Mouse (Mus musculus) spleen, postnatal 4 days (tissue): ENCODE results near the gene Cox6b1.
A peak's percentile ranks its signal among the peaks of the same experiment; 100 is the strongest.

Source experiments
- DNase-seq, 2 experiments: peaks; one replicate each; pipeline ENCODE4 v3.0.0; 2022; ENCODE audit warnings: low spot score in 2 of 2

Gene Cox6b1

DNA sequence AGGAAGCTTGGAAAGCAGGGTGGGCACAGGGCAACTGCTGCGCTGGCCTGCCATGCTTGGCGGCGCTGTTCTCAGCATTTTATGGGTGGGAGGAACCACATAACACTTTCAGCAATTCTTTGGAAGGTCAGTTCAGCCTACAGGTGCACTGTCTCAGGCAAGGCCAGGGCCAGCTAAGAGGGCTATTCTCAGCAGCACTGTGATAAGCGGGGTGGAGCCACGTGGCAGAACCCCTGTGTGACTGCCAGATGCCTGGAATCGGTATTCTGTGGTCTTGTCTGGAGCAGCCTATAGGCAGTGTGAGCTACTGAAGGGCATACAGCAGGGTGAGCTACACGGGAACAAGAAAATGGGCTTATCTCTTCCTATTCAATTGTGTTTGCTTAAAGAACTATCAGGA is 15.9 kb downstream of the Cox6b1 start:
- DNase-seq: peak in 1 of 2 experiments; percentile 60

GRCm38 (mm10) chr7:30608476-30608875 is 17.5 kb downstream of the Cox6b1 start:
- DNase-seq: peak in 1 of 2 experiments; percentile 53

GRCm38 (mm10) chr7:30607706-30608309 is 18.1 kb downstream of the Cox6b1 start:
- peak; percentile 64 to 86 for DNase-seq

DNA sequence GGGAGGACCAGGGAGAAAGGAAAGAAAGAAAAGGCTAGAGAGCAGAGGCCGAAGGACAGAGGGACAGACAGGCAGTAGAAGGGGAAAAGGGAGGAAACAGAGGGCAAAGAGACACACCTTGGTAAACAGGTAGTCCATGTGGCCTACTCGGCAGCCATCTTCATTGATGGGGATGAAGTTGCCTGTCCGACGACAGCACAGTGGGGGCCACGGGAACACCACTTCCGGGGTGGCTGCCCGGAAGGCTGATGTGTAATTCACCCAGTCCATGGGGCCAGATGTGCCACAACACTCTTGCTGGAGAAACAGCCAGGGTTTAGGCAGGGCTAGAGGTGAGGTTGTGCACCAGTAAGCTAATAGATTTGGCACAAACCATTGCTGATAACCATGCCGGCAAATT is 21.0 kb downstream of the Cox6b1 start:
- no peak for DNase-seq

GRCm38 (mm10) chr7:30604424-30604823 is 21.5 kb downstream of the Cox6b1 start:
- DNase-seq: no peak

DNA sequence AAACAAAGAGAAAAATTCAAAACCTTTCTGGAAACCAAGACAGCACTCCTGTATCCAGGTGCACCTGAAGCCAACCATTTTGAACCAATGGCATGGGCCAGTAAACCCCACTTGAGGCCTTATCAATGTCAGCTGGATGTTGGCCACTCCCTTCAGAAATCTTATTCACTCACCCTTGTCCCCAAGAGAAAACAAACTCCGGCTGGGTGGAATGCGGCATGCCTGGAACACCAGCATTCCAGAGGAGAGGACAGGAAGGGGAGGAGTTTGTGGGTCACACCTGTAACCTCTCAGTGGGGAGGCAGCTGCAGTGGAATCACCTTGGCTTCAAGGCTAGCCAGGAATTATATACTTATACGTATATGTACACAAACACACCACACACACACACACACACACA is 23.4 kb downstream of the Cox6b1 start:
- no peak for DNase-seq

GRCm38 (mm10) chr7:30600651-30601050 is 25.3 kb downstream of the Cox6b1 start:
- no peak for DNase-seq

DNA sequence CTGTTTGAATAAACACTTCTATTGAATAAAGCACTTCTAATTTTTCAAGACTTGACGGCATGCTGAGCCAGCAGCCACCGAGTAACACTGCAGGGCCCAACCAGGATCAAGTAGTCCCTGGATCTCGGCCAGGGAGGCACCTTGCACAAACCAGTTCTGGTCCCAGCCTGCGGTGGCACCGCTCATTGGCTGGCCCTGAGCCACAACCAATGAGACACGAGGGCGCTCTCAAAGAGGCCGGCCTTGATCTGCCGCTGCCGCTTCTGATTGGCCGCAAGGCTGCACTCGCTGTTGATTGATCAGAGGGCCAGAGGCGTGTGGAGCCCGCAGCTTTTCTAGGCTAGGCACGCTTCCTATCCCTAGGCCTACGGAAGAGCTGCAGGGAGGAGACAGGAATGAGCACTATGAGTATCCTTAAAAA is 26.0 kb downstream of the Cox6b1 start:
- DNase-seq: peak; percentile 82 to 87

DNA sequence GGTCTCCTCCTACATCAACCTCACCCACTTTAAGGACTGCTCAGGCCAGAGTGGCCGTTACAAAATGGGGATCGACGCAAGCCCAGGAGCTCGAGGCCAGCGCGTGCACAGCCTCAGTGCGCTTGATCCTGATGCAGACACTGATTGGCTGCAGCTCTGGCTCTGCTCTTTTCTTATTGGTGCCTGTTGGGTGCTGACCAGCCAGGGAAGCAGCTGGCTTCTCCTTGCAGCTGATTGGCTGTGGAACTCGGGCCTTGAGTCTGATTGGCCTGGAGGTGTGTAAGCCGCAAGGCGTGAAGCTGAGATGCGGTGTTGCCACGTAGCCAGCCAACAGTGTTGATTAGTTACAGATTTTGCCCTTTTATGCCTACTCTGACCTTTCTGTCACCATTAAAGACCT is 27.2 kb downstream of the Cox6b1 start, which contains the start of gene Zbtb32:
Zbtb32 (minus strand) TSS at position 124 of the 400 bp plus-strand sequence.
- no peak for DNase-seq

GRCm38 (mm10) chr7:30596811-30597210 is 29.1 kb downstream of the Cox6b1 start:
- DNase-seq: no peak

- DNase-seq: no peak
These were observed 29.9 kb downstream of the Cox6b1 start for GRCm38 (mm10) chr7:30596093-30596492.

- DNase-seq: no peak
These were observed 31.4 kb downstream of the Cox6b1 start for GRCm38 (mm10) chr7:30594510-30595024.

GRCm38 (mm10) chr7:30593579-30594509 is 32.1 kb downstream of the Cox6b1 start:
- DNase-seq: no peak

GRCm38 (mm10) chr7:30592772-30593423 is 33.1 kb downstream of the Cox6b1 start:
- DNase-seq: no peak

DNA sequence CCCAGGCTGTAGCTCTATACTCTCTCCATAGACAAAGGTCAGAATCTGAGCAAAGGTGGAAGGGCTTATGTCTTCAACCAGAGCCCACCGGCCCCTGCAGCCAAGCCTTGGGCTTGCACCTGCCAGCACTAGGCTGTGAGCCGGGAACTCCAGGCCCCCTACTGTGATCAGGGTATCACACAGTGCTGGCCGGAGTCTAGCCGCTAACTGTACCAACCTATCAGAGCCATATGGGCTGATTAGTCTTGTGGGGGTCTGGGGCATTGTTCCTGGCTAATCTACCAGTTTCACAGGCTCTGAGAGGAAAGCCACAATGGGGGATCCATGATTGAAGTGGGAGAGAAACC is 34.4 kb downstream of the Cox6b1 start:
- DNase-seq: no peak

DNA sequence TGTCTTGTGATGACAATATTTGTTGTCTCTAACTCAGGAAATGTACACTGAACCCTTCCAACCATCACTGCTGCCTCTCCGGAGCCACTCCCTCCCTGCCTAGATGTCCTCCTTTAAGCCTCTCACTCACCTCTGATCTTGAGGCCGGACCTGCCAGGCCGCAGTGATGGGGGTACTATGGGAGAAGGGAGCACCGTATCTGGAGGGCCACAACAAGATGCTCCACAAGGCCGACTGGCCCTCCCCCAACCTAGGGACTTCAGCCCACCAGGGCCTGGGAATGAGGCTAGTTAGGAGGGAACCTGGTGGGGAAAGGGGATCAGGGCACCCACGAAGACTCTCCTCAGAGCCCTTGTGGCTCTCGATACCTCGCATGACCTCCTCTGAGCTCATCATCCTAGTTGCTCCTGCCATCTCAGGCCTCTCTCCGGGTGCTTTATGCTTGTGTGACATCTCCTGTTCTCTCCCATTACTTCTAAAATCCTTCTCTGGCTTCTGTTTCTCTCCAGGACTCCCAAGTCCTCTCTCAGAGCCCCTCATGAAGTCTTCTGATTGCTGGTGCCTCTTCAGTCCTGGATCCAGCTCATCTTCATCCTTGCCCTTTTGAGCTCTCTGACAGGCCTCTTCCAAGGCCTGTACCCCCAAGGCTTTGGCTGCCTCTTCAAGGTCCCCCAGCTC is 34.9 kb downstream of the Cox6b1 start:
- no peak for DNase-seq

DNA sequence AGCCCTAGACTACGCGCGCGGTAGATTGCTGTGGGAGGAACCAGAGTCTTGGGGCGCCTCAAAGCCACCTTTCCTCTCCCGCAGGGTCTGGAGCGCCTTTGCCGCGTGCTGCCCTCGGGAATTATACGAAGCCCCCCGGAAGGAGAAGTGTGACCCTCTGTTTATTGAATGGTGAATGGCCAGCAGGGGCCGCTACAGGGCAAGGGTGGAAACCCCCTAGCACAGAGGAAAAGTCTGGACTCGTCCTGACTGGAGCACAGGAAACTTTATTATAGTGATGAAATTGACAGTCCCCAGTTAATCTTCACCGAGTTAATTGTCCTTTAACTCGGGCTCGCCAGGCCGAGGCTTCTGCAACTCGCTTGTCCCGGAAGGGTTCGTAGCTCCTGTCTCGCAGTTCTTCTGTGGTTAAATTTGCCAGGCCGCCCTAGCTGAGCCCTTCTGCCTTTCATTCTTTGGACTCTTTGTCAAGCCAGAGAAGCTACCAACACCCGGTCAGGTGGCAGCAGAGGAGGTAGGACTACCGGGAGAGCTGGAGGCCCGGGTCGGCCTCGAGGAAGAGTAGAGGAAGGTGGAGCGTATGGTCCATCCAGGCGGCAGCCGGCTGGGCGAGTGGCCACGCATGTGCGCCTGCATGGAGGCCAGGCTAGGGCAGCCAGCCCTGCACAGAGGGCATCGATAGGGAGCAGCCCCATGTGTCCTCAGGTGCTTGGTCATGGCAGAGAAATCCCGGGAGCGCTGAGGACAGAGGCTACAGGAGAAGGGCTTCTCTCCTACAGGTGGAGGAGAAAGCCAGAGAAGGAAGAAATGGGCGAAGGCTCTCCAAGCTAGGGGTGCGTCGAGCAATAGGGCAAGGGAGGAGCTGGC is 36.3 kb downstream of the Cox6b1 start:
- peak; percentile 82 to 94 for DNase-seq

DNA sequence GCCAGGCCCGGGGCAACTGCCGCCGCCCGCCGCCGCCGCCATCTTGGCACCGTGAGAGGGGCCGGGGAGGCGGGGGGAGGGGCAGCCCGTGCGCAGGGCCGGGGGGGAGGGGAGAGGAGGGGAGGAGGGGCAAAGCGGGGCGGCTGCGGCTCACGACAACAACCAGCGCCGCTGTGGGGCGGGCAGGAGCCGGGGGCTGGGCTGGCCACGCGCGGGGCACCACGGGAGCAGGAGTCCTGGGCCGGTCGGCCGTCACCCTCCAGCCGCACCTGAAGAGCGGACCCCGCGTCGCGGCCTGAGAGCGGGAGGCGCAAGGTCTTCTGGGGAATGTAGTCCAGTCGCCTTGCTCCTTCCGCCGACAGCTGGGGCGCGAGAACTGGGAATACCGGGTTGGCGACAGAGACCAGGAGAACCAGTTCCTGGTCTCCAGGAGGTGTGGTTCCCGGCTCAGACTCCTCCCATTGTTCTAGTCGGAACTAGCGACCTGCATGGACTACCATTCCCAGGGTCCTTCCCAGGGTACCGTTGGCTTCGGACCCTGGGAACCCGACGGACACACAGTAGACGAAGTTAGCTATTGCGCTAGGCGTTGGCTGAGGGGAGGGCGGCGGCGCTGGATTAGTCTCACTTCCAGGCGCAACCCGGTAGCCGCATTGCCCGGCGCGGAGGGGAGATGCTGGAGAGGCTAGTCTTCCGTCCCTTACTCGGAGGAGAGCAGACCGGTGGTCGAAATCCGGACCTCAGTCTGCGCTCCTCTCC is 37.1 kb downstream of the Cox6b1 start, which contains the start of gene Kmt2b:
Kmt2b (minus strand) TSS at position 51 of the 759 bp plus-strand sequence.
- DNase-seq: peak; percentile 95 to 97

DNA sequence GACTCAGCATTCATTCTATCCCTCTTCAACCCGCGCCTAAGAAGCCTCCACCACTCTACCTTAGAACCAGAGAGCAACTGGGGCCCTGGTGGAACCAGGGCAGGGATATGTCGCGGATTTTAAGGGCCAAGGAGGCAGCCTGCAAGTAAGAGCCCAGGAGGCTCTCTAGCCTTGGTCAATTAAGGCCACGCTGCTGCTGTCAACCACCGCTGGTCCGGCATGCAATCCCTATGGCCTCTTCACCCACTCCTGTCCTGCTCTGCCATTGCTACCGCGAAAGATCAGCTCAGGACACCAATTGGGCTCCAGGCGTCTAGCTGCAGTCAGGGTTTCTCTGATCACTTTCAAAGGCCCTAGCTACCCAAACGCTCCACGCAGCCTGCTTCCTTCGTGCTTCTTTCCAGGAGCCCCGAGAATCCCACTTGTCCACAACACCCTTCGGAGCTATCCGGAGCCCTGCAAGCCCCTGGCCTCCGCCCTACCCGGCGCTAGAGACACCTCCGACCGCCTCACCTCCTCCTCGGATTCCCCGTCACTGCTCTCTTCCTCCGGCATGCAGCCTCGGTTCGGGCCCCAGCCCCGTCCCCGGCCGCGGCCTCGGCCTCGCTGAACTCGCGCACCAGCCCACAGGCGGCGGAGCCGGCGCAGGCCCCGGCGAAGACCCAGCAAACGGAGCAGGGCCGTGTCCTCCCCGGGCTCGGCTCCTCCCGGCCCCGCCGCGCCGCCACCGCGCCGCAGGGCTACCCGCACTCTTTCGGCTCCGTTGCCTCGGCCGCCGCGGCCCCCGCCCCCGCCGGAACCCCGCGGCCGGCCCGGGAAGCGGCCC is 37.9 kb downstream of the Cox6b1 start:
- peak; percentile 62 to 86 for DNase-seq
